In genomic region chrX:31159450-31160322, GRCm38 (mm10) we compare ENCODE assay signal across 24 mouse cellular contexts. TPM values are rescaled to one million over a fixed set of nuclear protein-coding genes. Genes with fewer than 3 reads are reported as not detected.
DNase-seq lines count a peak whose midpoint lies in the region; ATAC-seq and TF ChIP-seq lines count a peak whose summit lies in the region.
"Not testable (repeated sequence)": the region's sequence is repeated elsewhere in the genome, so short reads cannot be mapped to it uniquely, and the experiment has no call there.
"Had no signal": no experiment of that assay in that cellular context is flagged by ENCODE, and none has a peak within 500 bp of the region (broad histone marks: within the 10 kb centered on the region; RNA-seq: fewer than 3 reads in every experiment).

No protein-coding gene starts in this region.

- not testable (repeated sequence) for ATAC-seq in lung, postnatal 0 days

- not testable (repeated sequence) for TF ChIP-seq CTCF in CH12.LX (conservative IDR thresholded peaks at IDR 0.05 in 1 of 2, IDR thresholded peaks at IDR 0.05 in 1 of 2; ENCODE audit: low read depth in 2 of 2, low read length in 2 of 2); lung, postnatal 0 days (IDR thresholded peaks at IDR 0.05)

- not testable (repeated sequence) for H3K79me2 ChIP-seq in CH12.LX (replicated peaks; ENCODE audit: control insufficient read depth, extremely low read depth, insufficient read depth, poor library complexity, severe bottlenecking)

- WGBS in heart, embryonic 10.5 days, result 61% methylated on average over 2 of the region's 2 CpGs
- 51% methylated on average over 2 of the region's 2 CpGs for WGBS in lung, postnatal 0 days

- H3K4me3 ChIP-seq in CH12.LX (replicated peaks in 1 of 3; ENCODE audit: low read depth in 2 of 3, low read length in 2 of 3, poor library complexity in 1 of 3); heart, embryonic 10.5 days; lung, postnatal 0 days (ENCODE audit: low read depth, low read length): not testable (repeated sequence)

- H3K4me2 ChIP-seq in CH12.LX (ENCODE audit: insufficient read depth, low read depth, poor library complexity, severe bottlenecking); lung, postnatal 0 days (replicated peaks; ENCODE audit: low read depth, low read length): not testable (repeated sequence)

- H3K36me3 ChIP-seq in CH12.LX (replicated peaks in 1 of 2; ENCODE audit: control insufficient read depth in 1 of 2, insufficient read depth in 1 of 2, low read length in 1 of 2); heart, embryonic 10.5 days; lung, postnatal 0 days (ENCODE audit: insufficient read depth, low read length): not testable (repeated sequence)

- not testable (repeated sequence) for TF ChIP-seq EP300 in CH12.LX (IDR thresholded peaks at IDR 0.05; ENCODE audit: low read length); lung, postnatal 0 days (IDR thresholded peaks at IDR 0.05)

- H3K27ac ChIP-seq in CH12.LX (ENCODE audit: insufficient read depth, low read depth); heart, embryonic 10.5 days; lung, postnatal 0 days (ENCODE audit: low read length): not testable (repeated sequence)

- dilution Hi-C loops in CH12.LX (cut with MboI; ENCODE audit: extremely low pct_ligation_motif_present, extremely low pct_unique_long_range_greater_than_20kb, low sequenced_read_pairs), result not testable (repeated sequence)

- H3K4me1 ChIP-seq in CH12.LX (ENCODE audit: control insufficient read depth in 1 of 2, insufficient read depth in 2 of 2); heart, embryonic 10.5 days; lung, postnatal 0 days (ENCODE audit: insufficient read depth, low read depth, low read length): not testable (repeated sequence)

- not testable (repeated sequence) for TF ChIP-seq RAD21 in CH12.LX (IDR thresholded peaks at IDR 0.05; ENCODE audit: low read depth, low read length)

- intact Hi-C loops in gastrocnemius, postnatal 14 days (cut with DNase I; ENCODE audit: low total_unique reads); heart, postnatal 25 days (cut with DNase I): not testable (repeated sequence)

- not testable (repeated sequence) for DNase-seq in CH12.LX (ENCODE audit: extremely low read depth)
- peak; percentile 14 for DNase-seq in gastrocnemius, postnatal 14 days
- DNase-seq in heart, adult 11 months, result peak; percentile 86
- DNase-seq in heart, embryonic 10.5 days (ENCODE audit: low spot score), result peak; percentile 68
- peak; percentile 36 for DNase-seq in heart, postnatal 25 days (ENCODE audit: low spot score)
- DNase-seq in lung, postnatal 0 days (ENCODE audit: low spot score), result peak; percentile 4
- peak; percentile 54 for DNase-seq in urinary bladder, adult 2 months (ENCODE audit: low spot score)

- not testable (repeated sequence) for TF ChIP-seq POLR2A in CH12.LX (IDR thresholded peaks at IDR 0.05; ENCODE audit: low read depth, low read length)

- in situ Hi-C loops in CH12.LX (cut with MboI; ENCODE audit: low pct_ligation_motif_present, low pct_unique_long_range_greater_than_20kb, low sequenced_read_pairs), result not testable (repeated sequence)

- not testable (repeated sequence) for H3K9ac ChIP-seq in CH12.LX (ENCODE audit: insufficient read depth, low read depth); lung, postnatal 0 days (replicated peaks; ENCODE audit: low read depth)

- H3K27me3 ChIP-seq in CH12.LX (replicated peaks); heart, embryonic 10.5 days (ENCODE audit: insufficient read depth, poor library complexity, severe bottlenecking); lung, postnatal 0 days (replicated peaks; ENCODE audit: insufficient read depth, low read length): not testable (repeated sequence)

- H3K9me3 ChIP-seq in CH12.LX (replicated peaks; ENCODE audit: low read length), result not testable (repeated sequence)
- peaks cover 36% of the 10 kb centered on the region for H3K9me3 ChIP-seq in heart, embryonic 10.5 days
- H3K9me3 ChIP-seq in lung, postnatal 0 days (ENCODE audit: low read length), result peaks cover 10% of the 10 kb centered on the region

TF ChIP-seq in CH12.LX, 34 proteins besides CTCF, POLR2A, EP300 and RAD21:
- TF ChIP-seq ZMIZ1 (IDR thresholded peaks at IDR 0.05; ENCODE audit: low read depth, low read length) (0 out of 2 replicates have a peak, but pooled peaks have one; percentile 44), CHD2 (IDR thresholded peaks at IDR 0.05; ENCODE audit: low read length) (0 out of 2 replicates have a peak, but pooled peaks have one; percentile 20), RCOR1 (conservative IDR thresholded peaks at IDR 0.05; ENCODE audit: low read depth, low read length) (0 out of 2 replicates have a peak, but pooled peaks have one; percentile 36), KAT2A (IDR thresholded peaks at IDR 0.05; ENCODE audit: insufficient replicate concordance, low read length) (0 out of 2 replicates have a peak, but pooled peaks have one; percentile 21), NELFE (IDR thresholded peaks at IDR 0.05; ENCODE audit: low read depth, low read length) (peak; percentile 38; the same call in 1 of the 2 replicates), MAFK (IDR thresholded peaks at IDR 0.05; ENCODE audit: insufficient replicate concordance, low read length) (0 out of 2 replicates have a peak, but pooled peaks have one; percentile 12), MAX (IDR thresholded peaks at IDR 0.05; ENCODE audit: low read length) (0 out of 2 replicates have a peak, but pooled peaks have one; percentile 29)

RNA-seq across cellular contexts. Expression of gene Btbd35f29, which starts 42.2 kb away (rescaled TPM):
- total RNA-seq in CH12.LX (2012; rRNA removed) (not detected in 2 replicates), CH12.LX (2014; rRNA removed) (not detected in 2 replicates)
- not detected in 2 replicates for polyA plus RNA-seq in CH12.LX (2012; ENCODE audit: insufficient read length, low read depth)
- total RNA-seq in gastrocnemius, postnatal 14 days (2021), result not detected
- polyA plus RNA-seq in heart, embryonic 10.5 days (2016; fragmentation: Nextera tagmentation; extraction: Ambion mirVana), result not detected in 2 replicates
- total RNA-seq in heart, postnatal 25 days (2021), result not detected
- not detected in 2 replicates for polyA plus RNA-seq in lung, postnatal 0 days (2015; fragmentation: Nextera tagmentation; extraction: Ambion mirVana)
- not detected in 2 replicates for polyA plus RNA-seq in urinary bladder, adult 2 months (2012; rRNA removed)
- total RNA-seq: adrenal gland, adult 18-20 months; adrenal gland, adult 2 months; adrenal gland, adult 8-10 months; adrenal gland, postnatal 10 days; adrenal gland, postnatal 14 days; adrenal gland, postnatal 25 days; adrenal gland, postnatal 36 days; adrenal gland, postnatal 4 days; ES-E14; G1E; MEL had no signal
- polyA plus RNA-seq: activated CD4-positive, CD25-positive, alpha-beta regulatory T cell, adult 4 months; adrenal gland, adult 2 months; brain, embryonic 14.5 days; C2C12; CD4-positive, CD25-positive, alpha-beta regulatory T cell, adult 4 months; cerebellum, adult 2 months; G1E; Patski had no signal
